Mouse (Mus musculus) gastrocnemius, postnatal 36 days (tissue): ENCODE results near the gene Zfp1. TPM values are rescaled to one million over a fixed set of nuclear protein-coding genes. Genes with fewer than 3 reads are reported as not detected.

Source experiments
- DNase-seq, 2 experiments: peaks; one replicate each; pipeline ENCODE4 v3.0.0; 2022
- intact Hi-C: fragments of 180-260 bp; cut with DNase I; formaldehyde crosslinking; loops from one replicate; pipeline ENCODE4 v1.15.1; 2025
- microRNA-seq, 2 experiments: library from miRNA; unstranded; fragments of <30 nt; microRNA quantifications; one replicate each; pipeline ENCODE4 v1.2.0; 2021
- total RNA-seq, 2 experiments: library from RNA; stranded (reverse); gene quantifications; 2 replicates each; pipeline ENCODE4 v1.2.3; 2021

Zfp1 gene
- total RNA-seq, 2 experiments from 2014 or later: 6.8 to 9.2 TPM

DNA sequence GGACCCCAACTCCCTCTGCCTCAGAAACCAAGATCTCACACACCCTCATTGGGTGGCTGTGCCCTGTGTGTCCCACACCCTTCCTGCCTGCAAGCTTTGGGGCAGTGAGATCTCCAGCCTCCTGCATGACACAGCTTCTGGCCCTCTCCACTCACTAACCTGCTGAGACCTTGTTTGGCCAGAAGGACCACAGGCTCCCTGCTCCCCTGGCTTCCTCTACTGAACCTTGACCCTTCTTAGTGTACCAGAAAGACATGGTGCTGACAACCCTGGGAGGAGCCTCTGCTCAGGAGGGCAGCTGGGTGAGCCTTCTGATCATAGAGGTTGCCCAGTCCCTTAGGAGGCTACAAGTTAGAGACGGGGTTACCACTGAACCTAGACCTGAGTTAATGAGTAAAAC lies 66.0 kb downstream of the Zfp1 start:
- peak in 1 of 2 experiments; percentile 9 for DNase-seq
- intact Hi-C loops: no loop called here

DNA sequence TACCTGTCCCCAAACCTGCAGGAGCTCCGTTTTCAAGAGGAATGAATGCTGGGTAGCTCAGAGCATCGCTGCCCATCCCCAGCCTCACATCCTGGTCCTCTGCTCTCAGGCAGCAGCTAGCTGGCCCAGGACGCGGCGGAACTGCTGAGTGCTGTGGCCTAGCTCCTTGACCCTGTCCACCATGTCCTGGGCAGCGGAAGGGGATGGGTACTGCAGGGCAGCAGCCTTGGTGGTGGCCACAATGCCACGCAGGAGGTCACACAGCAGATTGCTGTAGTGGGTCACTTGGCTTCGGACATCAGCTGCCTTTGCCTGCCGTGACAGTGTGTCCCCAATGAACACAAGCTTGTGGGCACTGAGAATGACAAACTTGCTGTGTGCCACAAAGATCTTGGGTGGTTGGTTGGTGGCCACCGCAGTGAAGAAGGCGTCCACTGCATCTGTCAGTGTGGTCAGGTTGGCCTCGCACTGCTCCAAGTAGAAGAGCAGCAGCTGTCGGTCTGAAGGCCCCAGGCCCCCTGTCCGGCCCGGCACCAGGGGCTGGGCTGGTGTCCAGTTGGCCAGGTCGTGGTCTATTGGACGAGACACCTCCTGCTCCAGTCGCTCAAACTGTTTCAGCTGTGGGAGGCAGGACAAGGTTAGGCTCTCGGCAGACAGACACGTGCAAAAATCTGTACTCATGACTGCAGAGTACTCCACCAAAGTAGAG lies 67.7 kb downstream of the Zfp1 start:
- intact Hi-C loops: no loop called here
- DNase-seq: peak in 1 of 2 experiments; percentile 12

DNA sequence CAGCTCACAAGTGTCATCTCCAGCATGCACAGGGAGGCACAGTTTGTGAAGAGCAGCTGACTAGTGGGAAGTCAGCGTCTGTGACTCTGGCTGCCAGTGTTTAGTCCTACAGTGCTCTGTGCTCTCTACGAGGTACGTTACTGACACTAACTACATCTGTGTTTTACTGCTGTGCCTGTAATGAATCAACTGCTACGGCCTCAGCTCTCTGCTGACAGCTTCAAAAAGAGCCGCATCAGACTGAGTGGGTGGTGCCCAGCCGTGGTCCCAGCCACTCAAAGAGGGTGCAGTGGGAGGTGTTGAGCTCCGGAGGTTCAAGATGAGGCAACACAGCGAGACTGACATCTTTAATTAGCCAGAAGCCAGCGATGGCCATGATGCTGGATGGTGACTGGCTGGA lies 68.9 kb downstream of the Zfp1 start:
- DNase-seq: no peak
- intact Hi-C loops: loop anchor here (1.0 kb wide), 1 partner anchor 112 kb away; no protein-coding TSS in a partner anchor

DNA sequence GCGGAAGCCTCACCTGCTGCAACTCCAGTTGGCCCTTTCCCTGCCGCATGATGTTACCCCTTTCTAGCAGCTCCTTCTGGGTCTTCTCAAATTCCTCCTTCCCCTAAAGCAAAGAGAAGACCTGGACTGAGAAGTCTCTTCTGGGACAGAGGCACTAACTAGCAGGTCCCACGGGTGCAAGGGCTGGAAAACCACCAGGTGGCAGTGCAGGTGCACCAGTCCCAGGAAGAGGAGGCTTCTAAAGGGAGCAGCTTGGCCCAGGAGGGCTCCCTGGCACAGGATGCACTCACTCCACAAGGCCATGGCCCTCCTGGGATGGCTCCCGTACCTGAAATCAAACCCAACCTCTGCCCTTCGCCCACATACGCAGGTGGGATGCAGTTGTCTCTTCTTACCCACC lies 69.4 kb downstream of the Zfp1 start:
- DNase-seq: peak; percentile 53 to 57
- intact Hi-C loops: loop anchor here (1.0 kb wide), 1 partner anchor 112 kb away; no protein-coding TSS in a partner anchor

DNA sequence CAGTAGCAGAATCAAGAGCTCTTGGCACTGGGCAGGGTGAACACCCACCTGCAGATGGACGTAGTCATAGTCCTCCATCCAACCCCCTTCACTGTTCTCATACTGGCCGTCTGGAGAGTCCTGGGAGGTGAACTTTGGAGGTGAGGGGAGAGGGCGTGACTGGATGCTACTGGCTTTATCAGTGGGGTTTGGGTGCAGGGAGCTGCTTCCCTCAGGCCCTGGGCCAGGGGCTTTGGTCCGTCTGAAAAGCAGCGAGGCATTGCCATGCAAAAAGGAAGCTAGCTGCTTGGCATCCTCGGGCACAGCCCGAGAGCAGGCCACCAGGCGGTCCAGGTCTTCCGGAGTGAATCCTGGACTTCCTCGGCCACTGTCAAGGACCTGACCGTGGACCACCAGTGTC lies 70.1 kb downstream of the Zfp1 start:
- intact Hi-C loops: no loop called here
- DNase-seq: no peak

DNA sequence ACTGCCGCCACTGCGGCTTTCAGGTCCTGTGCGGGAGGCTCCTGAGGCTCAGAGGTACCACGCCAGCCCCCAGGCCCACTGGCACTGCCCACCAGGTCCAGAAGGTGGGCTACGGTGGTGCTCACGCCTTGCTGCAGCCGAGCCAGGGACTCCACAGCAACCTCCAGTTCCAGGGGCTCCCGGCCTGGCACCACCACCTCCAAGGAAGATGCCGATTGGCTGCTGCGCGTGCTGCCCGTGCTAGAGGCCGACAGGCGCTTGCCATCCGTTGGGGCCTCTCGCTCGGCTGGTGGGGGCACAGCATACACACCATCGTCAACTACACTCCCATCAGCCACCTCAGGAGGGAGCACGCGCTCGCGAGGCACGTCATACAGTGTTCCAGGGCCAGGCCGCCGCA lies 70.6 kb downstream of the Zfp1 start:
- intact Hi-C loops: no loop called here

DNA sequence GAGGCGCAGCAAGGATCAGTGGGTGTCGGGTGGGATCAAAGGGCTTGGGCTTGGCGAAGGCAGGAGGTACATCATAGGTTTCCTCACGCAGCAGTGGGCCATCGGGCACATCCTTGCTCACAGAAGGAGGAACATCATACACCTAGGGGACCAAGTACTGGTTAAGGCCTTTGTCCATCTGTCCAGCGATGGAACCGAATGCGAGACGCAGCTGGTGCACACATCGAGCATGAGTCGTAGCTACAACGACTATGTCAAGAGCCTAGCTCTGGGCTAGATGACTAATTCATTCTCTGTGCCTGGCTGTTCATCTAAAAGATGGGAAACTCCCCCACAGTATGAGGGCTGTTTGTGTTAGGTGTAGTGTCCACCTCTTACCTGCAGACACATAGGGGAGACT lies 71.1 kb downstream of the Zfp1 start:
- peak in 1 of 2 experiments; percentile 10 for DNase-seq
- intact Hi-C loops: no loop called here

More for the DNA sequence above, 70.6 kb downstream of the Zfp1 start:
- peak in 1 of 2 experiments; percentile 11 for DNase-seq

DNA sequence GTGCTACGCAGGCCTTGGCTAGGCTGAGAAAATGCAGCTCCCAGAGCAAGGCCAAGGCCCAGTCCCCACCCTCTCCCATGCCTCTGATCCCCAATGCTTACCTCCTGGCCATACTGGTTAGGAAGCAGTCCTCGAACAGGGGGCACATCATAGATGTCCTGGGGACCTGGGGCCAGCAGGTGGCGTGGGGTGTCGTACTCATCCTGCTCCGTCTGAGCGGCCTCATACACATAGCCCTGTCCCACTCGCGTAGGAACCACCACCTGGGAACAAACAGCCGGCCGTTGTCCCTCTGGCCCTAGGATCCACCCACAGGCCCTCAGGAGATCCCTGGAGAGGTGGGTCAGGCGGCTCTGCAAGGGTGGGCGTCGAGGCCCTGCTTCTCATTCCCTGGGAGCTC lies 72.3 kb downstream of the Zfp1 start:
- peak in 1 of 2 experiments; percentile 12 for DNase-seq

DNA sequence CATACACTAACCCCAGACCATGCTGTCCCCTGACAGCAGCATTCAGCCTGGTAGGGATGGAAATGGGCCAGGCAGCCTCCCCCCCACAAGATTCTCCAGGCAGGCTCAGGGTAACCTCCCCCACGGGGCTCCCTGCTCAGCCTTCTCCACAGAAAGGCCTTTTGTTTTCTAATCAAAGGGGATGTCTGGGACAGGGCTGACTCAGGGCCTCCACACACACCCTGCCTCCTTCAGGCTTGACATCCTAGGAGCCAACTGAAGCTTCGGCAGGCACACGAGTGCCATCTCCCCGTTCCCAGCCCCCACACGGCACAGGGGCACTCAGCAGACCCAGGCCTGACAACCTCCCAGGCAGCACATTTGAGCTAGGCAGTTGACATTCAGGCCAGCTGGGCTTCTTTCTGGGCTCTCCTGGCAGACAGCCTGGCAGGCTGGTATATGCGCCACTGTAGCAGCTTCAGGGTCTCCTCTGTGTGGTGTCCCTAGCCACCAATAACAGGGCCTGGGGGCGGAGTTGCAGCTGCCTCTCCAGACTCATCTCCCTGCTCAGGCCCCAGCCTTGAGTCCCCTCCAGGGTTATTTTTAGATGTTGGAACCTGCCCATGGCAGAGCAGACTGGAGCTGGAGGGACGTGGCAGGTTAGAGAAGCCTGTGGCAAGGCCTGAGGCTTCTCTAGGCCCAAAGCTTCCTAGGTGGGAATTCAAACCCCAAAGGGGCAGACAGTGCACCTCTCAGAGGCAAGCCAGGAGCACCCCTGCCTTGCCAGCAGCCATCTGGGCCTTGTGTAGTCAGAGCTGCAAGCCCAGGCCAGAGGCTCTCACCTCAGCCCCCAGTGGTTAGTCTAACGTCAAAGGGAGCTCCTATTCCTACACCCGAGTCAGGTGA lies 73.6 kb downstream of the Zfp1 start:
- peak; percentile 77 to 78 for DNase-seq
- intact Hi-C loops: no loop called here

More for the DNA sequence above, 72.3 kb downstream of the Zfp1 start:
- intact Hi-C loops: no loop called here

DNA sequence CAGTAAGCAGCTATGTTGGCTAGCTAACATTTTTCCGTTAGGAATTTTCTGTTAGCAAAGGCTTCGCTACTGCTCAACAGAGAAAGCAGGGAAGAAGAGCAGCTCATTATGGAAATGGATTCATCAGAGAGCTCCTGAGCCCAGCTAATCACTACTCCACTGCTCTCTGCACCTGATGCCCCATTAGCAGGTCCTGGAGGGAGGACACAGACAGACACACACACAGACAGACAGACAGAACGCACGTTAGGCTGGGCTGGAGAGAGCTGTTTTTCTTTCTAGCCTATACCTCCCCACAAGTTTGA lies 74.2 kb downstream of the Zfp1 start:
- intact Hi-C loops: no loop called here
- no peak for DNase-seq

DNA sequence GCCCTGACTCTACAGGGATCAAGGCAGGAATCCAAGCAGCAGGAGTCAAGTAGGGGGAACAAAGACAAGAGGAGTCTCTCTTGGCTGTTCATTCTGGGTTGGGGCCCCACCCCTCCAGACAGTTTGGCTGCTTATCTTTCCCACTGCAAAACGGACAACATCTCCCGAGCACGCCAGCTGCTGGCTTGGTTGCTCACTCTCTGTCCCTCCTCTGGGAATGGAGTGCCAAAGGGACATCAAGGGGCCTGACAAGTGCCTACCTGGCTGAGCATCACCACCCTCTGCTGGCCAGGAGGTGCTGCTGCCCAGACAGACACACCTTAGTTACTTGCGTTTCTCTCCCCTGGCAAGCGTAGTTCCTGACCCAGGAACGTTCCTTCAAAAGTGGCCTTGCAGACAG lies 74.7 kb downstream of the Zfp1 start:
- DNase-seq: peak in 1 of 2 experiments; percentile 35
- intact Hi-C loops: no loop called here

DNA sequence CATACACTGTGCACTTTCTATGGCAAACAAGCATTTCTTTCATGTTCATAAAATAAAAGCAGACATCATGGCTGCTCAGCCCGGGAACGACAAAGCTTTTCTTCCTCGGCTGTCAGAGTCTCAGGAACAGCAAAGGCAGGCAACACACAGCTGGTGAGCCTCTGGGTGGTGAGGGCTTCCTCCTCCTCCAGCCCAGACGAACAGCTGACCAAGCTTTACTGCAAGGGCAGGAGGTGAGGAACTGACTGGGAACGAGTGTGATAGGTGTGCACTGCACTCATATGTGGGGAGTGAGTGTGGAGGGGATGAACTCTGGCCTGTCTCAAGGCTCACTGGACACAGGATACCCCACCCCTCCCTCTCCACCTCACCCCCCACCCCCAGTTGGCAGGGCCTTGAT lies 75.7 kb downstream of the Zfp1 start:
- peak in 1 of 2 experiments; percentile 11 for DNase-seq
- intact Hi-C loops: no loop called here

DNA sequence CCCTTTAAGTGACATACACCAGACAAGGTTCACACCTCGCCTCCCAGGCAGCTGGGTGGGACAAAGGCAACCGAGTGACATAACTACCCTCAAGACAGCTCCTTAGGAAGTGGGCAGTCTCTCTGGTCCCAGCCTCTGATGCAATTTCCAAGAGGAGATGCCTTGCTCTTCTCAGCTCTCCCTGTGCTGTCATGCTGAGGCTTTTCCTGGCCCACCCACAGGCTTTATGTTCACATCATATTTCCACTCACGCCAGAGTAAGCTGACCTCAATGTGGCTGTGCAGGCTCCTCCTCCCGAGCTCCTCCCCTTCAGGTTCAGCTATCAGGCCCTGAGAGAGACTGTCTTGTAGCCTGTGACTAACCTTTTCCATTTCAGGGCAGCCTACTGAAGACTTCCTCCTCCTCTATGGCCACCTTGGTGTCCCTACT lies 76.9 kb downstream of the Zfp1 start:
- intact Hi-C loops: no loop called here
- peak in 1 of 2 experiments; percentile 13 for DNase-seq

Small RNAs within 50 kb of the gene (microRNA-seq; reads per million reads assigned to microRNA genes)
- gene Mir7076: 0 reads per million in 2 experiments

Other genes starting within 250 kb of the Zfp1 start
- 1 to 10 TPM in 1 of 2 experiments, under 1 TPM in 1; 0.71 to 1.5 TPM for gene Fa2h, start 249.6 kb upstream of the Zfp1 start, total RNA-seq
- gene Wdr59, start 121.3 kb upstream of the Zfp1 start, total RNA-seq: 1 to 10 TPM; 7.1 to 8.1 TPM
- 10 to 100 TPM; 55.6 TPM for gene Znrf1, start 107.3 kb upstream of the Zfp1 start, total RNA-seq
- gene Ldhd, start 13.0 kb upstream of the Zfp1 start, total RNA-seq: 10 to 100 TPM; 32.4 to 34.9 TPM
- gene Ctrb1, start 47.6 kb downstream of the Zfp1 start, total RNA-seq: not detected
- 10 to 100 TPM in 1 of 2 experiments, 1 to 10 TPM in 1; 9.4 to 10.5 TPM for gene Bcar1, start 100.4 kb downstream of the Zfp1 start, total RNA-seq
- 10 to 100 TPM; 14.6 to 17.9 TPM for gene Cfdp1, start 210.9 kb downstream of the Zfp1 start, total RNA-seq
- 1 to 10 TPM; 1.1 to 1.9 TPM for gene Tmem170, start 233.3 kb downstream of the Zfp1 start, total RNA-seq